Mouse (Mus musculus) brain, embryonic 14.5 days (tissue): ENCODE results near the gene Luzp1. TPM values are rescaled to one million over a fixed set of nuclear protein-coding genes. Genes with fewer than 3 reads are reported as not detected.
A peak's percentile ranks its signal among the peaks of the same experiment; 100 is the strongest.

ENCODE experiments used
- DNase-seq: peaks from one replicate; pipeline ENCODE4 v3.0.0-alpha.2; 2011; ENCODE audit warnings: low read depth
- CTCF ChIP-seq: fragments of 200-500 bp; IDR thresholded peaks from 2 replicates; pipeline ENCODE4 v1.5.1; 2012; ENCODE audit warnings: inconsistent platforms, mild to moderate bottlenecking, moderate library complexity, borderline replicate concordance; ENCODE audit not compliant: insufficient read depth, insufficient read length; ENCODE audit errors: extremely low read depth
- POLR2A ChIP-seq: fragments of 200-500 bp; IDR thresholded peaks from 2 replicates; pipeline ENCODE4 v1.6.1; 2012; ENCODE audit warnings: mild to moderate bottlenecking, inconsistent platforms, borderline replicate concordance; ENCODE audit not compliant: poor library complexity, insufficient read depth, insufficient read length, severe bottlenecking; ENCODE audit errors: extremely low read depth
- polyA plus RNA-seq: library from polyadenylated mRNA; depleted of rRNA; stranded (reverse); fragments of >200 nt; gene quantifications from 2 replicates; pipeline ENCODE4 v1.2.3, GENCODE M21; 2012

The Luzp1 gene
- polyA plus RNA-seq, 1 experiment, result 15.0 TPM

DNA sequence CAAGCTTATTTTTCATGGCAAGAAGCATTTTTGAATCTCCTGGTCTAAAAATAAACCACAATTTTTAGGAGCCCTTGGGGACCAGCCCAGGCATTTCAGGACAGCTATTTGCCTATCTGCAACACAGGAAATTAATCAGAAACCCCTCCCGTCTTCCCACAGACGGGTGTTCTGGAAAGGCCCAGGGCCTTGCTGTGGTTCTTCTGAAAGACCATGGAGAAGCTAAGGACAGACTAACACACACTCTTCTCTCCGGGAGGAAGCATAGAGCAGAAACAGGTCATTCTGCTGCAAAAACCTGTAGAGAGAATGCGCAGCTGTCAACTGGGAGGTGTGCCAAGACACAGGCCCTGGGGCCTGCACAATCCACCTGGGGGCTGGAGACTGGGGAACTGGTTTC, 3.3 kb upstream of the Luzp1 start:
- DNase-seq, result peak; percentile 64
- TF ChIP-seq CTCF (no peak), POLR2A (no peak)

DNA sequence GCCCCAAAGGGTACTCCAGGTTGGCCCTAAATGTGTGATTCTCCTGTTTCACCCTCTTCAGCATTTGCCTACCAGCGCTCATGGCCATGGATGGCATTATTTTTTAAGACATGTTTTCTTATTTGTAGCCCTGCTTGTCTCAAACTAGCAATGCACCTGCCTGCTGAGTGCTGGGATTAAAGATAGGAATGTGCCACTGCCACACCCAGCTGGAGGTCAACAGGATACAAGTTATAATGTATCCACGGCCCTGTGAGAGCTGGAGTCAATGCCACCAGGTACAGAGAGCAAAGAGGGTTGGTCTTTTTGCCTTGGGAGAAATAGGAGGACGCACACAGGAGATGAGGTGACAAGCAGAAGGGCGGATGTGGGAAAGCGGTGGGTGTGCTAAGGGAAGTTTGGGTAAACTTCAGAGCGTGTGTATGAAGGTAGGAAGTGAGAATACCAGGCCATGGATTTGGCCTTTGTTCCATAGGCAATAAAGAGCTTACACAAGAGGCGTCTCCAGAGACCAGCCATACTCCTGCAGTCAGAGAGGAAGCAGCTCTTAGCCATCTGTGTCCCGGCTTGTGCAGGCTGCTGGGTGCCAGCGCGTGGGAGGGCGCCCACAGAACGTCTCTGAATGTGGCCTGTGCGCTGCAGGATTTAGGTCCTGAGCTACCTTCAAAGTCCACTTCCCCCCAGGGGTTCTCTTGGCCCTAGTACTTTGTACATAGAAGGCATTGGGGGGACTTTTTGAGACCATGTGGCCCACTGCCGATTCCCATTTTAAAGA, 821 bp upstream of the Luzp1 start:
- TF ChIP-seq CTCF (no peak), POLR2A (no peak)
- DNase-seq, result peak; percentile 47

DNA sequence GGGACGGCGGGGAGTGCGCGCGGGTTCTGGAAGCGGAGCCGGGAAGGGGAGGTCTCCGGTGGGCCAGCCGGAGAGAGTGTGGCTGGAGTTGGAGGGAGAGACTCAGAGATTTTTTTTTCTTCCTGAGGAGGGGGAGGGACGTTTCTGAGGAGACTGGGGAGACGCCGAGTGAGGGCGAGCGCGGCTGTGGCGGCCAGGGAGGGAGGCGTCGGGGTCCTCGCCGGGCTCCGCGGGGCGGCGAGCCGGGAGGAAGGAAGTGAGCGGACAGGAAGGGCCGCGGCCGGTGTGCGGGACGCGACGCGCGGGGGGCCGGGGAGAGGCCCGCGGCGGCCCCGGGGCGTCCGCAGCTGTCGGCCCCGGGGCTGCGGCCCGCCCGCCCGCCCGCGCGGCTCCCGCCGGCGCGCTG, 383 bp downstream of the Luzp1 start:
- TF ChIP-seq CTCF, result no peak
- TF ChIP-seq POLR2A, result no peak

GRCm38 (mm10) chr4:136470347-136471071, 948 bp downstream of the Luzp1 start:
- TF ChIP-seq POLR2A (no peak), CTCF (no peak)
- peak; percentile 75 for DNase-seq

More for the DNA sequence above, 383 bp downstream of the Luzp1 start:
- DNase-seq, result peak; percentile 87

DNA sequence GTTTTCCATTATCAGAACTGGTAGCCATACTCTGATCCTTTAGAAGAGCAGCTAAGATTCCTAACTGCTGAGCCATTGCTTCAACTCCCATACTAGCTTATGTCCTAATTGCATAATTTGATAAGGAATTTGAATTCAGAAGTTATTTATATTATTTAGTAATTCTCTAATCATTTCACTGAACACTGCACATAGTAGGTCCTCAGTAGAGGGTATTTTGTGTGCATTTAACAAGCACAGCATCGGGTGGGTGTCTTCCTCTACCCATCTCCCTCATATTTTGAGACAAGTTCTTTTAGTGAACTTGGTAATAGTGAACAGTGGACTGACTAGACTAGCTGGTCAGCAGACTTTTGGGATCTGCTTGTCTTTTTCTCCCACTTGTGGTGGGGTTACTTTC, 7.1 kb downstream of the Luzp1 start:
- TF ChIP-seq CTCF (no peak), POLR2A (no peak)
- DNase-seq, result no peak

- no peak for DNase-seq
- TF ChIP-seq POLR2A, result no peak
- TF ChIP-seq CTCF, result no peak
Measured at GRCm38 (mm10) chr4:136486549-136486948, 17.0 kb downstream of the Luzp1 start.

DNA sequence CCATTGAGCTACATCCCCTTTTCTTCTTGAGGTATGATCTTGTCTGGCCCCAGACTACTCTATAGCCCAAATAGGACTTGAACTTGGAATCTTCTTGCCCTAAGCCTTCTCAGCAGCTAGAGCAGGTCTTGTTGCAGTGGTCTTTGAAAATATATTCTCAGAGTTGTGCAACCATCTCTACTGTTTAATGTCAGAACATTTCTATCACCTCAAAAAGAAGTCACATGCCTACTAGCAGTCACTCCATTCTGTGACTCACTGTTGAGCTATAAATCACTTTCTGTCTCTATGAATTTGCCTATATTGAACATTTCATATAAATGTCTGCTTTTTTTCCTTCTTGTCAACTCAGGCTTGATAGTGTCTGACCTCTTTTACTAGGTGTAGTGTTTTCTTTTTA, 26.4 kb downstream of the Luzp1 start:
- TF ChIP-seq CTCF, result no peak
- TF ChIP-seq POLR2A, result no peak
- no peak for DNase-seq

- DNase-seq, result no peak
- TF ChIP-seq CTCF (no peak), POLR2A (no peak)
Measured at GRCm38 (mm10) chr4:136505426-136506215, 36.1 kb downstream of the Luzp1 start.

DNA sequence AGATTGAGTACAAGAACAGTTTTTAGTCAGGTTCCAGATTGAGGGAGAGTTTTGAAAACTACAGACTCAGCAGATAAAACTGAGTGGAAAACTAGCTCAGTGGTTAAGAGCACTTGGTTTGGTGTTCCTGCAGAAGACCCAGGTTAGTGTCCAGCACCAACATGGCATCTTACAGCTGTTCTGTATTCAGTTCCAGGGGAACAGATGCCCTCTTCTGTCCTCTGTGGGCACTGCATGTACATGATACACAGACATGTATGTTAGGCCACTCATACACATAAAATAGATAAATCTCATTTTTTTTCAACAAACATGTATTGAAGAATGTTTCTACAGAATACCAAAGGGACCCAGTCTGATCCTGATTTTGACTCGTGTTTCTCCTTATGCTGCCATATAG, 40.3 kb downstream of the Luzp1 start:
- peak; percentile 12 for DNase-seq
- TF ChIP-seq CTCF (peak; percentile 35; the same call in 1 of the 2 replicates), POLR2A (no peak)

DNA sequence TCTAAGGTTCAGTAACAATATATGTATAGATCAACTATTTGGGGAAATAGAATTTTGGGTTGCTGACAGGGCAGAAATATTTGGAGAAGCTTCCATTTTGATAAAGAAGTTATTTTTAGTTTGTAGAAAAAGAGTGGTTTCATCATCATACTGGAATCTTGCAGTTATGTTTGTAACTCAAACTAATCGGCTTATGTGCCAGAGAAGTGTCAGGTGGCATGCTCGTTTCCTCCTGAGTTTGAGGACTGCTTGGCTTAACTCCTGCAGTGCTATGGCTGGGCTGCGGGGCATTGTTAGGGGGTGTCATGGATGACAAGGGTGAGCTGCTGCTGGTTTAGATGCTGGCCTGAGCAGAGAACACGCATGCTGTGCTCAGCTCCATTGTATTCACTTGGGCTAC, 42.1 kb downstream of the Luzp1 start:
- DNase-seq, result no peak
- TF ChIP-seq CTCF (no peak), POLR2A (no peak)

- DNase-seq, result no peak
- TF ChIP-seq CTCF, result no peak
- no peak for TF ChIP-seq POLR2A
Measured at GRCm38 (mm10) chr4:136512905-136513304, 43.3 kb downstream of the Luzp1 start.
